Comparison of ENCODE assay signal across 17 mouse cellular contexts in the genomic region with DNA sequence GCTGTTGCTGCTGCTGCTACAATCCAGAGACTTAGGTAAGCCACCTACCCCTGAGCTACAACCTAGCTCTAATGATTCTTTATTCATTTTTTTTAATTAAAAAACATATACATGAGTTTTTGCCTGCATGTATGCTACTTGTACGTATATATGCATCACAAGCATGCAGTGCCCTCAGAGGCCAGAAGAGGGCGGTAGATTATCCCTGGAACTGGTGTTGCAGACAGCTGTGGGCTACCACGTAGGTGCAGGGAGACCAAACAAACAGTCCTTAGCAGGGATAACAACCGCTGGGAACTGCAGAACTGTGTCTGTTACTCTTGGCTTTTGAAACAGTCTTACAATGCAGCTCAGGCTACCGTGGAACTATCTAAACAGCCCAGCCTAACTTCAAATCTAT. TPM values are rescaled to one million over a fixed set of nuclear protein-coding genes. Genes with fewer than 3 reads are reported as not detected.
DNase-seq lines count a peak whose midpoint lies in the region; ATAC-seq and TF ChIP-seq lines count a peak whose summit lies in the region.
"Had no signal": no experiment of that assay in that cellular context is flagged by ENCODE, and none has a peak within 500 bp of the region (broad histone marks: within the 10 kb centered on the region; RNA-seq: fewer than 3 reads in every experiment).

No protein-coding gene starts in this region.

- H3K4me1 ChIP-seq in kidney, embryonic 16.5 days (ENCODE audit: insufficient read depth, low read length) = no peaks in the 10 kb centered on the region
- H3K4me1 ChIP-seq in cortical plate, adult 2 months (ENCODE audit: control insufficient read depth, insufficient read depth, low read length) = peaks cover 1% of the 10 kb centered on the region; the same call in 1 of the 2 replicates
- H3K4me1 ChIP-seq: neural tube, embryonic 12.5 days had no signal

- H3K36me3 ChIP-seq in kidney, embryonic 16.5 days (ENCODE audit: insufficient read depth, low read length) = no peaks in the 10 kb centered on the region
- H3K36me3 ChIP-seq: embryonic facial prominence, embryonic 12.5 days; forebrain, embryonic 10.5 days; G1E; heart, embryonic 10.5 days; midbrain, embryonic 12.5 days; neural tube, embryonic 12.5 days had no signal

- peak; percentile 16 to 18 for DNase-seq in kidney, postnatal 4 days
- peak; percentile 42 for DNase-seq in thymus, postnatal 14 days
- DNase-seq in thymus, postnatal 25 days = no peak
- DNase-seq in adrenal gland, postnatal 10 days = no peak
- DNase-seq in retina, embryonic 14.5 days (ENCODE audit: low spot score) = no peak
- DNase-seq: cerebellum, adult 9-10 months; kidney, adult 9 months had no signal

- no peaks in the 10 kb centered on the region for H3K9me3 ChIP-seq in kidney, embryonic 16.5 days (ENCODE audit: low read length)
- H3K9me3 ChIP-seq: embryonic facial prominence, embryonic 12.5 days; heart, embryonic 10.5 days had no signal

- H3K27me3 ChIP-seq in kidney, embryonic 16.5 days (ENCODE audit: insufficient read depth, low read length) = no peaks in the 10 kb centered on the region
- H3K27me3 ChIP-seq: embryonic facial prominence, embryonic 12.5 days; neural tube, embryonic 12.5 days had no signal

- H3K4me2 ChIP-seq in kidney, embryonic 16.5 days (replicated peaks; ENCODE audit: low read depth, low read length) = no peak overlapping the region
- H3K4me2 ChIP-seq: embryonic facial prominence, embryonic 12.5 days; midbrain, embryonic 12.5 days; neural tube, embryonic 12.5 days had no signal

- no peak for TF ChIP-seq POLR2A in cortical plate, adult 2 months (IDR thresholded peaks at IDR 0.05; ENCODE audit: extremely low read depth, insufficient read depth, low read length)

- no peak overlapping the region for H3K4me3 ChIP-seq in kidney, embryonic 16.5 days (ENCODE audit: low read length)
- no peak overlapping the region for H3K4me3 ChIP-seq in cortical plate, adult 2 months (ENCODE audit: insufficient read depth, low read length)
- H3K4me3 ChIP-seq: embryonic facial prominence, embryonic 12.5 days; forebrain, embryonic 10.5 days; heart, embryonic 10.5 days; midbrain, embryonic 12.5 days; neural tube, embryonic 12.5 days had no signal

- whole genome bisulfite sequencing in kidney, embryonic 16.5 days = 79% methylated on average over 5 of the region's 5 CpGs

- H3K27ac ChIP-seq in kidney, embryonic 16.5 days (ENCODE audit: low read length) = no peak overlapping the region
- no peak overlapping the region for H3K27ac ChIP-seq in cortical plate, adult 2 months (ENCODE audit: insufficient read depth, low read length)
- H3K27ac ChIP-seq: embryonic facial prominence, embryonic 12.5 days; forebrain, embryonic 10.5 days; heart, embryonic 10.5 days; midbrain, embryonic 12.5 days; neural tube, embryonic 12.5 days had no signal

- TF ChIP-seq CTCF in cortical plate, adult 2 months (IDR thresholded peaks at IDR 0.05; ENCODE audit: extremely low read depth, insufficient read depth, low read length) = peak; percentile 16; the same call in 1 of the 2 replicates

- no peak for ATAC-seq in kidney, embryonic 16.5 days (ENCODE audit: low FRiP score, low TSS enrichment)

- H3K9ac ChIP-seq in kidney, embryonic 16.5 days (replicated peaks; ENCODE audit: low read length) = no peak overlapping the region
- H3K9ac ChIP-seq: embryonic facial prominence, embryonic 12.5 days; midbrain, embryonic 12.5 days; neural tube, embryonic 12.5 days had no signal

RNA-seq across cellular contexts. Expression of gene Tex26, which starts 8.3 kb away (rescaled TPM):
- 0.59 TPM in 1 of 2 replicates, not detected in the other for polyA plus RNA-seq in kidney, embryonic 16.5 days (2015; fragmentation: Nextera tagmentation; extraction: Ambion mirVana)
- polyA plus RNA-seq in cortical plate, adult 2 months (2012; rRNA removed) = 0.29 and 1.3 TPM in 2 replicates
- total RNA-seq in adrenal gland, postnatal 10 days (2021) = under 1 TPM in 1 of 2 experiments, not detected in 1; 0.55 TPM
- total RNA-seq: gastrocnemius, adult 8-10 months; hematopoietic stem cell, adult 5-6 weeks had no signal
- polyA plus RNA-seq: G1E had no signal

RNA-seq across cellular contexts. Expression of gene Medag, which starts 36.2 kb away (rescaled TPM):
- polyA plus RNA-seq in kidney, embryonic 16.5 days (2015; fragmentation: Nextera tagmentation; extraction: Ambion mirVana) = 0.22 and 0.49 TPM in 2 replicates
- polyA plus RNA-seq in cortical plate, adult 2 months (2012; rRNA removed) = 10.0 and 10.5 TPM in 2 replicates
- total RNA-seq in adrenal gland, postnatal 10 days (2021) = 1 to 10 TPM; 7.0 to 7.2 TPM
- polyA plus RNA-seq: G1E had no signal

Comparison
In these comparisons a context has a peak if more than half of its experiments do, and no peak if none do; other contexts are left out.
1. DNase-seq: peak in kidney, postnatal 4 days (2 of 2) and thymus, postnatal 14 days (single experiment); none in thymus, postnatal 25 days (single experiment), adrenal gland, postnatal 10 days (single experiment) and retina, embryonic 14.5 days (single experiment).